Mouse (Mus musculus) inflammation-experienced regulatory T-cells, adult 6 months (primary cell): ENCODE measurements around the gene Tnik. TPM values are rescaled to one million over a fixed set of nuclear protein-coding genes. Genes with fewer than 3 reads are reported as not detected.

Experiments
- ATAC-seq: one replicate; pipeline ENCODE4 v1.8.0; 2017
- polyA plus RNA-seq, 3 experiments: library from polyadenylated mRNA; unstranded; fragments of 100-300 nt; shearing (Covaris generic); gene quantifications; one replicate each; pipeline ENCODE4 v1.2.1; 2017

Tnik gene
- polyA plus RNA-seq, 3 experiments from 2014 or later = 41.3 to 66.3 (median 64.8) TPM

- ATAC-seq = no peak
Observed at GRCm38 (mm10) chr3:28358391-28358790, 95.4 kb downstream of the Tnik start.

- ATAC-seq = no peak
Observed at GRCm38 (mm10) chr3:28359138-28359537, 96.1 kb downstream of the Tnik start.

GRCm38 (mm10) chr3:28361056-28361455 lies 98.0 kb downstream of the Tnik start:
- no peak for ATAC-seq

- ATAC-seq = no peak
Observed at GRCm38 (mm10) chr3:28363441-28364125, 100.6 kb downstream of the Tnik start.

- ATAC-seq = no peak
Observed at GRCm38 (mm10) chr3:28368746-28369145, 105.7 kb downstream of the Tnik start.

- ATAC-seq = no peak
Observed at GRCm38 (mm10) chr3:28369266-28369665, 106.3 kb downstream of the Tnik start.

GRCm38 (mm10) chr3:28369698-28370097 lies 106.7 kb downstream of the Tnik start:
- no peak for ATAC-seq

- no peak for ATAC-seq
Observed at GRCm38 (mm10) chr3:28371583-28371982, 108.6 kb downstream of the Tnik start.

- no peak for ATAC-seq
Observed at GRCm38 (mm10) chr3:28372459-28372858, 109.4 kb downstream of the Tnik start.

- no peak for ATAC-seq
Observed at GRCm38 (mm10) chr3:28374738-28375510, 111.9 kb downstream of the Tnik start.

- no peak for ATAC-seq
Observed at GRCm38 (mm10) chr3:28380224-28380623, 117.2 kb downstream of the Tnik start.

GRCm38 (mm10) chr3:28383526-28384126 lies 120.6 kb downstream of the Tnik start:
- no peak for ATAC-seq

GRCm38 (mm10) chr3:28385199-28385975 lies 122.4 kb downstream of the Tnik start:
- no peak for ATAC-seq

GRCm38 (mm10) chr3:28388540-28388939 lies 125.5 kb downstream of the Tnik start:
- ATAC-seq = no peak

GRCm38 (mm10) chr3:28390183-28390582 lies 127.2 kb downstream of the Tnik start:
- ATAC-seq = no peak

- ATAC-seq = no peak
Observed at GRCm38 (mm10) chr3:28392542-28392941, 129.5 kb downstream of the Tnik start.

- no peak for ATAC-seq
Observed at GRCm38 (mm10) chr3:28398781-28399180, 135.8 kb downstream of the Tnik start.

- ATAC-seq = no peak
Observed at GRCm38 (mm10) chr3:28399593-28400216, 136.7 kb downstream of the Tnik start.

- no peak for ATAC-seq
Observed at GRCm38 (mm10) chr3:28401335-28401734, 138.3 kb downstream of the Tnik start.

- ATAC-seq = peak; percentile 86
Observed at GRCm38 (mm10) chr3:28402221-28402620, 139.2 kb downstream of the Tnik start.

- peak; percentile 59 for ATAC-seq
Observed at GRCm38 (mm10) chr3:28405391-28405790, 142.4 kb downstream of the Tnik start.

GRCm38 (mm10) chr3:28408859-28409459 lies 145.9 kb downstream of the Tnik start:
- ATAC-seq = no peak
